Mouse (Mus musculus) midbrain, embryonic 11.5 days (tissue): ENCODE measurements around the gene Prkaca. TPM values are rescaled to one million over a fixed set of nuclear protein-coding genes. Genes with fewer than 3 reads are reported as not detected.

Experiments
- microRNA counts: library from miRNA; unstranded; fragments of <30 nt; microRNA quantifications from one replicate; lab custom pipeline; 2015
- microRNA-seq: library from miRNA; unstranded; fragments of <30 nt; microRNA quantifications from one replicate; pipeline ENCODE4, GENCODE M21; 2017
- polyA plus RNA-seq: library from polyadenylated mRNA; unstranded; fragments of >200 nt; fragmentation: Nextera tagmentation; extraction: Ambion mirVana; gene quantifications from 2 replicates; pipeline ENCODE4 v1.2.1, GENCODE M21; 2014

Gene Prkaca
- polyA plus RNA-seq, 1 experiment from 2014 or later: 156 TPM

MicroRNA genes within 50 kb of the gene (microRNA counts, 519-probe panel; counts per million panel counts)
- not detected for microRNA mmu-miR-1199 (lab: Ali Mortazavi, UCI)

Small RNA genes lying within 50 kb of the gene (microRNA-seq; reads per million reads assigned to microRNA genes)
- not detected for gene Gm44330
- not detected for gene Gm44450
- 1.7 reads per million for gene Mir1199
- gene Mir8111: 2.5 reads per million, percentile 9 among the genes with 10 or more reads in this experiment

Other genes starting within 250 kb of the Prkaca start
- 10.9 and 12.8 TPM in 2 replicates for gene Adgre5, start 231.7 kb upstream of the Prkaca start, polyA plus RNA-seq
- gene Adgrl1, start 72.9 kb upstream of the Prkaca start, polyA plus RNA-seq: 13.7 and 16.4 TPM in 2 replicates
- gene Gm10644, start 17.8 kb upstream of the Prkaca start, polyA plus RNA-seq: 0.61 and 0.81 TPM in 2 replicates
- 92.5 and 96.5 TPM in 2 replicates for gene Asf1b, start 17.5 kb upstream of the Prkaca start, polyA plus RNA-seq
- gene Samd1, start 24.7 kb downstream of the Prkaca start, polyA plus RNA-seq: 12.8 and 12.9 TPM in 2 replicates
- gene 1700067K01Rik, start 28.5 kb downstream of the Prkaca start, polyA plus RNA-seq: 0.33 and 0.56 TPM in 2 replicates
- gene 2210011C24Rik, start 39.2 kb downstream of the Prkaca start, polyA plus RNA-seq: not detected in 2 replicates
- 2.0 and 2.2 TPM in 2 replicates for gene Palm3, start 48.5 kb downstream of the Prkaca start, polyA plus RNA-seq
- 0.23 TPM in 2 replicates for gene Il27ra, start 69.6 kb downstream of the Prkaca start, polyA plus RNA-seq
- not detected in 2 replicates for gene Rln3, start 72.0 kb downstream of the Prkaca start, polyA plus RNA-seq
- 2.2 and 2.4 TPM in 2 replicates for gene Gm10643, start 92.1 kb downstream of the Prkaca start, polyA plus RNA-seq
- 6.0 and 7.8 TPM in 2 replicates for gene Rfx1, start 93.8 kb downstream of the Prkaca start, polyA plus RNA-seq
- 12.2 and 14.3 TPM in 2 replicates for gene Dcaf15, start 131.8 kb downstream of the Prkaca start, polyA plus RNA-seq
- 0.25 and 0.32 TPM in 2 replicates for gene Podnl1, start 153.0 kb downstream of the Prkaca start, polyA plus RNA-seq
- gene Cc2d1a, start 174.9 kb downstream of the Prkaca start, polyA plus RNA-seq: 7.6 and 8.9 TPM in 2 replicates
- 0.83 and 0.86 TPM in 2 replicates for gene 4930432K21Rik, start 175.0 kb downstream of the Prkaca start, polyA plus RNA-seq
- gene Nanos3, start 212.2 kb downstream of the Prkaca start, polyA plus RNA-seq: 4.7 and 4.9 TPM in 2 replicates